Mouse (Mus musculus) adrenal gland, adult 2 months (tissue): Measurements from ENCODE around the gene Lrrfip1. TPM values are rescaled to one million over a fixed set of nuclear protein-coding genes. Genes with fewer than 3 reads are reported as not detected.

Experiments used
- DNase-seq: peaks from one replicate; pipeline ENCODE4 v3.0.0; 2021
- polyA plus RNA-seq: library from polyadenylated mRNA; depleted of rRNA; stranded (reverse); fragments of >200 nt; gene quantifications from 2 replicates; pipeline ENCODE4 v1.2.3, GENCODE M21; 2012
- total RNA-seq, 2 experiments: library from RNA; stranded (reverse); gene quantifications; 2 replicates each; pipeline ENCODE4 v1.2.3; 2021

Gene Lrrfip1
- total and polyA plus RNA-seq, 3 experiments = 9.4 to 63.4 (median 63.2) TPM

GRCm38 (mm10) chr1:91023960-91024359 is 25.4 kb downstream of the Lrrfip1 start:
- DNase-seq = peak; percentile 81

GRCm38 (mm10) chr1:91024464-91024863 is 25.9 kb downstream of the Lrrfip1 start:
- no peak for DNase-seq

- no peak for DNase-seq
These were observed 28.4 kb downstream of the Lrrfip1 start for GRCm38 (mm10) chr1:91026945-91027344.

- no peak for DNase-seq
These were observed 31.8 kb downstream of the Lrrfip1 start for GRCm38 (mm10) chr1:91030383-91030782.

GRCm38 (mm10) chr1:91031547-91031946 is 33.0 kb downstream of the Lrrfip1 start:
- DNase-seq = no peak

GRCm38 (mm10) chr1:91032393-91032971 is 33.9 kb downstream of the Lrrfip1 start:
- no peak for DNase-seq

- no peak for DNase-seq
These were observed 36.0 kb downstream of the Lrrfip1 start for GRCm38 (mm10) chr1:91034547-91034946.

GRCm38 (mm10) chr1:91035266-91035665 is 36.7 kb downstream of the Lrrfip1 start:
- no peak for DNase-seq

- no peak for DNase-seq
These were observed 38.7 kb downstream of the Lrrfip1 start for GRCm38 (mm10) chr1:91037213-91037612.

GRCm38 (mm10) chr1:91038010-91038409 is 39.5 kb downstream of the Lrrfip1 start:
- peak; percentile 54 for DNase-seq

- DNase-seq = no peak
These were observed 40.0 kb downstream of the Lrrfip1 start for GRCm38 (mm10) chr1:91038531-91038930.

- DNase-seq = peak; percentile 53
These were observed 43.1 kb downstream of the Lrrfip1 start for GRCm38 (mm10) chr1:91041605-91042004.

GRCm38 (mm10) chr1:91043191-91043590 is 44.7 kb downstream of the Lrrfip1 start:
- no peak for DNase-seq

GRCm38 (mm10) chr1:91044176-91044575 is 45.6 kb downstream of the Lrrfip1 start:
- no peak for DNase-seq

GRCm38 (mm10) chr1:91044648-91045047 is 46.1 kb downstream of the Lrrfip1 start:
- DNase-seq = no peak

GRCm38 (mm10) chr1:91046237-91046636 is 47.7 kb downstream of the Lrrfip1 start:
- no peak for DNase-seq

- DNase-seq = no peak
These were observed 50.8 kb downstream of the Lrrfip1 start for GRCm38 (mm10) chr1:91049296-91049695.

- DNase-seq = no peak
These were observed 53.0 kb downstream of the Lrrfip1 start for GRCm38 (mm10) chr1:91051461-91052094.

GRCm38 (mm10) chr1:91052747-91053181 is 54.2 kb downstream of the Lrrfip1 start:
- DNase-seq = peak; percentile 99

GRCm38 (mm10) chr1:91053218-91054073 is 54.9 kb downstream of the Lrrfip1 start:
- peak; percentile 89 for DNase-seq

GRCm38 (mm10) chr1:91054074-91054471 is 55.5 kb downstream of the Lrrfip1 start:
- DNase-seq = no peak

GRCm38 (mm10) chr1:91054815-91055214 is 56.3 kb downstream of the Lrrfip1 start:
- DNase-seq = no peak

GRCm38 (mm10) chr1:91055744-91056143 is 57.2 kb downstream of the Lrrfip1 start:
- no peak for DNase-seq
